Mouse (Mus musculus) midbrain, embryonic 16.5 days (tissue): Measurements from ENCODE around the gene Tbc1d22a. TPM values are rescaled to one million over a fixed set of nuclear protein-coding genes. Genes with fewer than 3 reads are reported as not detected.
A peak's percentile ranks its signal among the peaks of the same experiment; 100 is the strongest.

Experiments used
- ATAC-seq: fragments of 200-750 bp; cut with Nextera tagmentation; 2 replicates; pipeline ENCODE4 v1.8.0; 2017; ENCODE audit warnings: moderate TSS enrichment
- H3K27ac ChIP-seq: fragments of 300-500 bp; sonication (generic); 2 replicates; pipeline ENCODE4 v1.5.1; 2014; ENCODE audit warnings: mild to moderate bottlenecking, low read length, mixed read lengths
- H3K27me3 ChIP-seq: fragments of 300-500 bp; sonication (generic); 2 replicates; pipeline ENCODE4 v1.6.1; 2014; ENCODE audit warnings: low read depth, low read length, mixed read lengths; ENCODE audit not compliant: control insufficient read depth, insufficient read depth
- H3K36me3 ChIP-seq: fragments of 300-500 bp; sonication (generic); 2 replicates; pipeline ENCODE4 v1.6.1; 2014; ENCODE audit warnings: mild to moderate bottlenecking, low read length, moderate library complexity, mixed read lengths; ENCODE audit not compliant: control insufficient read depth, insufficient read depth
- H3K4me1 ChIP-seq: fragments of 300-500 bp; sonication (generic); 2 replicates; pipeline ENCODE4 v1.6.1; 2014; ENCODE audit warnings: mild to moderate bottlenecking, low read length, mixed read lengths; ENCODE audit not compliant: control insufficient read depth, insufficient read depth
- H3K4me2 ChIP-seq: fragments of 300-500 bp; sonication (generic); 2 replicates; pipeline ENCODE4 v1.6.1; 2014; ENCODE audit warnings: mild to moderate bottlenecking, low read length, mixed read lengths
- H3K4me3 ChIP-seq: fragments of 300-500 bp; sonication (generic); 2 replicates; pipeline ENCODE4 v1.5.1; 2014; ENCODE audit warnings: low read depth, mild to moderate bottlenecking, low read length, moderate library complexity, mixed read lengths
- H3K9ac ChIP-seq: fragments of 300-500 bp; sonication (generic); 2 replicates; pipeline ENCODE4 v1.6.1; 2014; ENCODE audit warnings: low read depth, low read length, mixed read lengths
- H3K9me3 ChIP-seq: fragments of 300-500 bp; sonication (generic); replicated peaks from 2 replicates; pipeline ENCODE4 v1.6.1; 2014; ENCODE audit warnings: mild to moderate bottlenecking, low read length, mixed read lengths; ENCODE audit not compliant: control insufficient read depth, poor library complexity, severe bottlenecking
- WGBS: fragments of 180-500 bp; shearing (Covaris S2); extraction: QIAGEN DNeasy Blood & Tissue Kit; methylation state at CpG from one replicate; pipeline ENCODE4 v1.1.7; 2014; 5-methylcytosine and 5-hydroxymethylcytosine counted together
- polyA plus RNA-seq: library from polyadenylated mRNA; unstranded; fragments of >200 nt; fragmentation: Nextera tagmentation; extraction: Ambion mirVana; gene quantifications from 2 replicates; pipeline ENCODE4 v1.2.1, GENCODE M21; 2015

Gene Tbc1d22a
- polyA plus RNA-seq, 1 experiment from 2014 or later: 12.8 TPM

GRCm38 (mm10) chr15:86476483-86476882 is 262.2 kb downstream of the Tbc1d22a start:
- Histone ChIP-seq H3K27ac (no peak overlapping the region), H3K27me3 (no peaks in the 10 kb centered on the region), H3K36me3 (no peaks in the 10 kb centered on the region), H3K9me3 (no peaks in the 10 kb centered on the region), H3K4me3 (no peak overlapping the region), H3K9ac (no peak overlapping the region), H3K4me2 (no peak overlapping the region), H3K4me1 (peaks cover 5% of the 10 kb centered on the region)
- no peak for ATAC-seq
- WGBS: 65% methylated on average over 6 of the region's 6 CpGs

GRCm38 (mm10) chr15:86477032-86477431 is 262.8 kb downstream of the Tbc1d22a start:
- Histone ChIP-seq H3K4me3 (no peak overlapping the region), H3K36me3 (no peaks in the 10 kb centered on the region), H3K4me1 (peaks cover 5% of the 10 kb centered on the region), H3K9ac (no peak overlapping the region), H3K27ac (no peak overlapping the region), H3K4me2 (no peak overlapping the region), H3K27me3 (no peaks in the 10 kb centered on the region), H3K9me3 (no peaks in the 10 kb centered on the region)
- WGBS: 52% methylated on average over 6 of the region's 6 CpGs
- no peak for ATAC-seq

GRCm38 (mm10) chr15:86477471-86477992 is 263.3 kb downstream of the Tbc1d22a start:
- no peak for ATAC-seq
- H3K9me3 ChIP-seq: no peaks in the 10 kb centered on the region
- no peak overlapping the region for H3K9ac ChIP-seq
- H3K27me3 ChIP-seq: no peaks in the 10 kb centered on the region
- H3K4me1 ChIP-seq: peaks cover 5% of the 10 kb centered on the region
- no peak overlapping the region for H3K27ac ChIP-seq
- no peak overlapping the region for H3K4me3 ChIP-seq
- no peaks in the 10 kb centered on the region for H3K36me3 ChIP-seq
- no peak overlapping the region for H3K4me2 ChIP-seq

GRCm38 (mm10) chr15:86478685-86479502 is 264.6 kb downstream of the Tbc1d22a start:
- H3K4me1 ChIP-seq: peaks cover 5% of the 10 kb centered on the region
- peak; percentile 46; the same call in 1 of the 2 replicates for ATAC-seq
- no peak overlapping the region for H3K27ac ChIP-seq
- no peak overlapping the region for H3K4me2 ChIP-seq
- H3K4me3 ChIP-seq: no peak overlapping the region
- H3K9me3 ChIP-seq: no peaks in the 10 kb centered on the region
- WGBS: 44% methylated on average over 13 of the region's 13 CpGs
- H3K36me3 ChIP-seq: no peaks in the 10 kb centered on the region
- no peak overlapping the region for H3K9ac ChIP-seq
- no peaks in the 10 kb centered on the region for H3K27me3 ChIP-seq

- Histone ChIP-seq H3K4me1 (peaks cover 18% of the 10 kb centered on the region), H3K27me3 (no peaks in the 10 kb centered on the region), H3K27ac (no peak overlapping the region), H3K9ac (no peak overlapping the region), H3K4me2 (no peak overlapping the region), H3K9me3 (no peaks in the 10 kb centered on the region), H3K4me3 (no peak overlapping the region), H3K36me3 (no peaks in the 10 kb centered on the region)
- 84% methylated on average over 5 of the region's 5 CpGs for WGBS
- ATAC-seq: no peak
Observed at GRCm38 (mm10) chr15:86482362-86482761, 268.1 kb downstream of the Tbc1d22a start.

GRCm38 (mm10) chr15:86485815-86486214 is 271.6 kb downstream of the Tbc1d22a start:
- Histone ChIP-seq H3K4me1 (peaks cover 16% of the 10 kb centered on the region), H3K36me3 (no peaks in the 10 kb centered on the region), H3K27ac (no peak overlapping the region), H3K4me2 (no peak overlapping the region), H3K27me3 (no peaks in the 10 kb centered on the region), H3K4me3 (no peak overlapping the region), H3K9me3 (no peaks in the 10 kb centered on the region), H3K9ac (no peak overlapping the region)
- 85% methylated on average over 6 of the region's 6 CpGs for WGBS
- no peak for ATAC-seq

- Histone ChIP-seq H3K36me3 (no peaks in the 10 kb centered on the region), H3K4me3 (no peak overlapping the region), H3K9ac (no peak overlapping the region), H3K4me2 (no peak overlapping the region), H3K9me3 (no peaks in the 10 kb centered on the region), H3K4me1 (peaks cover 16% of the 10 kb centered on the region), H3K27ac (no peak overlapping the region), H3K27me3 (no peaks in the 10 kb centered on the region)
- 45% methylated on average over 5 of the region's 5 CpGs for WGBS
- peak; percentile 43; the same call in 1 of the 2 replicates for ATAC-seq
Observed at GRCm38 (mm10) chr15:86487359-86487758, 273.1 kb downstream of the Tbc1d22a start.

- Histone ChIP-seq H3K9ac (no peak overlapping the region), H3K36me3 (no peaks in the 10 kb centered on the region), H3K4me1 (peaks cover 11% of the 10 kb centered on the region), H3K27ac (no peak overlapping the region), H3K27me3 (no peaks in the 10 kb centered on the region), H3K4me3 (no peak overlapping the region), H3K9me3 (no peaks in the 10 kb centered on the region), H3K4me2 (no peak overlapping the region)
- no peak for ATAC-seq
- WGBS: 90% methylated on average over 12 of the region's 12 CpGs
Observed at GRCm38 (mm10) chr15:86491434-86492099, 277.3 kb downstream of the Tbc1d22a start.

GRCm38 (mm10) chr15:86492636-86493035 is 278.4 kb downstream of the Tbc1d22a start:
- H3K36me3 ChIP-seq: no peaks in the 10 kb centered on the region
- H3K4me2 ChIP-seq: no peak overlapping the region
- no peak overlapping the region for H3K9ac ChIP-seq
- no peak overlapping the region for H3K4me3 ChIP-seq
- H3K9me3 ChIP-seq: no peaks in the 10 kb centered on the region
- H3K4me1 ChIP-seq: peaks cover under 1% of the 10 kb centered on the region; the same call in 1 of the 2 replicates
- H3K27ac ChIP-seq: no peak overlapping the region
- H3K27me3 ChIP-seq: no peaks in the 10 kb centered on the region
- WGBS: 75% methylated on average over 5 of the region's 5 CpGs
- no peak for ATAC-seq
